Mouse (Mus musculus): ENCODE measurements around the gene Prkcb.

The Prkcb gene

GRCm38 (mm10) chr7:122622125-122622774, 333.7 kb downstream of the Prkcb start:
- DNase-seq = peak; percentile 54

- DNase-seq = no peak
These were observed 335.2 kb downstream of the Prkcb start for GRCm38 (mm10) chr7:122623753-122624152.

- no peak for DNase-seq
These were observed 339.5 kb downstream of the Prkcb start for GRCm38 (mm10) chr7:122628050-122628449.

GRCm38 (mm10) chr7:122630386-122630785, 341.8 kb downstream of the Prkcb start:
- peak; percentile 42 for DNase-seq

- no peak for DNase-seq
These were observed 342.6 kb downstream of the Prkcb start for GRCm38 (mm10) chr7:122631151-122631550.

- DNase-seq = no peak
These were observed 344.4 kb downstream of the Prkcb start for GRCm38 (mm10) chr7:122632946-122633345.

- DNase-seq = no peak
These were observed 344.9 kb downstream of the Prkcb start for GRCm38 (mm10) chr7:122633463-122633862.

- DNase-seq = no peak
These were observed 355.1 kb downstream of the Prkcb start for GRCm38 (mm10) chr7:122643676-122644075.

GRCm38 (mm10) chr7:122649306-122649705, 360.8 kb downstream of the Prkcb start:
- no peak for DNase-seq

GRCm38 (mm10) chr7:122652523-122652922, 364.0 kb downstream of the Prkcb start:
- DNase-seq = no peak

GRCm38 (mm10) chr7:122656671-122657070, 368.1 kb downstream of the Prkcb start:
- DNase-seq = no peak

GRCm38 (mm10) chr7:122657423-122658126, 369.0 kb downstream of the Prkcb start:
- no peak for DNase-seq

GRCm38 (mm10) chr7:122665311-122666049, 376.9 kb downstream of the Prkcb start:
- DNase-seq = no peak

GRCm38 (mm10) chr7:122667903-122668302, 379.4 kb downstream of the Prkcb start:
- peak; percentile 18 for DNase-seq

GRCm38 (mm10) chr7:122670442-122670872, 381.9 kb downstream of the Prkcb start, which contains the start of gene Cacng3:
TSS of gene Cacng3 (plus strand) at chr7:122670492.
- DNase-seq = no peak

- peak; percentile 2 for DNase-seq
These were observed 382.5 kb downstream of the Prkcb start for GRCm38 (mm10) chr7:122670873-122671641.

GRCm38 (mm10) chr7:122672981-122673380, 384.4 kb downstream of the Prkcb start:
- DNase-seq = no peak

- DNase-seq = no peak
These were observed 386.7 kb downstream of the Prkcb start for GRCm38 (mm10) chr7:122675207-122675606.
